Mouse (Mus musculus): ENCODE data around the gene Slc51a.
"Not testable (repeated sequence)": the region's sequence is repeated elsewhere in the genome, so short reads cannot be mapped to it uniquely, and the experiment has no call there.

Gene Slc51a

GRCm38 (mm10) chr16:32510399-32511337 lies 23.0 kb upstream of the Slc51a start:
- DNase-seq (ENCODE audit: extremely low read depth, insufficient read length, low spot score): no peak

- no peak for DNase-seq (ENCODE audit: extremely low read depth, insufficient read length, low spot score)
Measured at GRCm38 (mm10) chr16:32509066-32509942, 21.6 kb upstream of the Slc51a start.

- DNase-seq (ENCODE audit: extremely low read depth, insufficient read length, low spot score): no peak
Measured at GRCm38 (mm10) chr16:32508506-32509065, 20.9 kb upstream of the Slc51a start.

- no peak for DNase-seq (ENCODE audit: extremely low read depth, insufficient read length, low spot score)
Measured at GRCm38 (mm10) chr16:32508035-32508434, 20.4 kb upstream of the Slc51a start.

- no peak for DNase-seq (ENCODE audit: extremely low read depth, insufficient read length, low spot score)
Measured at GRCm38 (mm10) chr16:32507407-32507806, 19.7 kb upstream of the Slc51a start.

GRCm38 (mm10) chr16:32506868-32507267 lies 19.2 kb upstream of the Slc51a start:
- DNase-seq (ENCODE audit: extremely low read depth, insufficient read length, low spot score): no peak

- DNase-seq (ENCODE audit: extremely low read depth, insufficient read length, low spot score): no peak
Measured at GRCm38 (mm10) chr16:32506298-32506697, 18.6 kb upstream of the Slc51a start.

- no peak for DNase-seq (ENCODE audit: extremely low read depth, insufficient read length, low spot score)
Measured at GRCm38 (mm10) chr16:32503633-32504032, 16.0 kb upstream of the Slc51a start.

GRCm38 (mm10) chr16:32502621-32503335 lies 15.1 kb upstream of the Slc51a start:
- DNase-seq (ENCODE audit: extremely low read depth, insufficient read length, low spot score): no peak

GRCm38 (mm10) chr16:32501459-32501858 lies 13.8 kb upstream of the Slc51a start:
- DNase-seq (ENCODE audit: extremely low read depth, insufficient read length, low spot score): no peak

GRCm38 (mm10) chr16:32499430-32500037 lies 11.9 kb upstream of the Slc51a start:
- peak; percentile 79 for DNase-seq (ENCODE audit: extremely low read depth, insufficient read length, low spot score)

- no peak for DNase-seq (ENCODE audit: extremely low read depth, insufficient read length, low spot score)
Measured at GRCm38 (mm10) chr16:32498996-32499395, 11.3 kb upstream of the Slc51a start.

- no peak for DNase-seq (ENCODE audit: extremely low read depth, insufficient read length, low spot score)
Measured at GRCm38 (mm10) chr16:32495965-32496364, 8.3 kb upstream of the Slc51a start, which contains the start of gene Zdhhc19. Gene Zdhhc19, plus strand, starts transcription at chr16:32496265.

GRCm38 (mm10) chr16:32494371-32494770 lies 6.7 kb upstream of the Slc51a start:
- not testable (repeated sequence) for DNase-seq (ENCODE audit: extremely low read depth, insufficient read length, low spot score)

GRCm38 (mm10) chr16:32488939-32489338 lies 1.3 kb upstream of the Slc51a start:
- DNase-seq (ENCODE audit: extremely low read depth, insufficient read length, low spot score): no peak

GRCm38 (mm10) chr16:32486046-32486445 lies 1.6 kb downstream of the Slc51a start:
- no peak for DNase-seq (ENCODE audit: extremely low read depth, insufficient read length, low spot score)

- no peak for DNase-seq (ENCODE audit: extremely low read depth, insufficient read length, low spot score)
Measured at GRCm38 (mm10) chr16:32485209-32485608, 2.5 kb downstream of the Slc51a start.

GRCm38 (mm10) chr16:32484431-32484871 lies 3.2 kb downstream of the Slc51a start:
- DNase-seq (ENCODE audit: extremely low read depth, insufficient read length, low spot score): no peak

- no peak for DNase-seq (ENCODE audit: extremely low read depth, insufficient read length, low spot score)
Measured at GRCm38 (mm10) chr16:32479415-32479814, 8.3 kb downstream of the Slc51a start.

GRCm38 (mm10) chr16:32477315-32477714 lies 10.4 kb downstream of the Slc51a start:
- DNase-seq (ENCODE audit: extremely low read depth, insufficient read length, low spot score): no peak

All from 3134 (cell line).